Mouse (Mus musculus) CH12.LX (cell line): ENCODE data around the gene Akap9.

Experiments
- E2F4 ChIP-seq: IDR thresholded peaks from 2 replicates; pipeline ENCODE4 v1.6.1; 2011; ENCODE audit warnings: low read depth, low read length, improper control_type of control experiment; ENCODE audit not compliant: insufficient replicate concordance
- GABPA ChIP-seq: IDR thresholded peaks from 2 replicates; pipeline ENCODE4 v1.6.1; 2012; ENCODE audit warnings: low read depth, low read length, improper control_type of control experiment, inconsistent platforms; ENCODE audit not compliant: insufficient replicate concordance
- POLR2A ChIP-seq: IDR thresholded peaks from 2 replicates; pipeline ENCODE4 v1.6.1; 2011; ENCODE audit warnings: low read depth, mild to moderate bottlenecking, improper control_type of control experiment, low read length
- SIN3A ChIP-seq: IDR thresholded peaks from 2 replicates; pipeline ENCODE4 v1.6.1; 2012; ENCODE audit warnings: low read length, improper control_type of control experiment, inconsistent platforms
- TCF12 ChIP-seq: IDR thresholded peaks from 2 replicates; pipeline ENCODE4 v1.6.1; 2014; ENCODE audit warnings: low read depth, mild to moderate bottlenecking, inconsistent platforms, low read length, improper control_type of control experiment
- ZNF384 ChIP-seq: IDR thresholded peaks from 2 replicates; pipeline ENCODE4 v1.6.1; 2012; ENCODE audit warnings: low read depth, low read length, improper control_type of control experiment, inconsistent platforms

- TF ChIP-seq POLR2A (no peak), E2F4 (no peak), GABPA (no peak), SIN3A (no peak), TCF12 (no peak), ZNF384 (no peak)
Observed at GRCm38 (mm10) chr5:3935266-3935665, 7.4 kb downstream of the Akap9 start.
